Mouse (Mus musculus): ENCODE data around the gene Olfr224. TPM values are rescaled to one million over a fixed set of nuclear protein-coding genes. Genes with fewer than 3 reads are reported as not detected.

The Olfr224 gene
- total RNA-seq, 1 experiment: not detected

Other genes starting within 250 kb of the Olfr224 start
- 9.5 and 11.7 TPM in 2 replicates for gene Zfp672, start 240.2 kb downstream of the Olfr224 start, total RNA-seq (2012; rRNA removed)
- 26.9 and 28.9 TPM in 2 replicates for gene Sh3bp5l, start 239.8 kb downstream of the Olfr224 start, total RNA-seq (2012; rRNA removed)
- not detected in 2 replicates for gene Lypd8, start 191.5 kb downstream of the Olfr224 start, total RNA-seq (2012; rRNA removed)
- gene 1810065E05Rik, start 149.4 kb downstream of the Olfr224 start, total RNA-seq (2012; rRNA removed): not detected in 2 replicates
- gene Gm12253, start 138.0 kb downstream of the Olfr224 start, total RNA-seq (2012; rRNA removed): not detected in 2 replicates
- not detected in 2 replicates for gene Lypd9, start 117.6 kb downstream of the Olfr224 start, total RNA-seq (2012; rRNA removed)
- not detected in 2 replicates for gene Olfr30, start 108.3 kb downstream of the Olfr224 start, total RNA-seq (2012; rRNA removed)
- not detected in 2 replicates for gene Olfr332, start 78.0 kb downstream of the Olfr224 start, total RNA-seq (2012; rRNA removed)
- not detected in 2 replicates for gene Olfr331, start 68.0 kb downstream of the Olfr224 start, total RNA-seq (2012; rRNA removed)
- not detected in 2 replicates for gene Olfr330, start 35.7 kb downstream of the Olfr224 start, total RNA-seq (2012; rRNA removed)
- gene Olfr329-ps, start 24.1 kb downstream of the Olfr224 start, total RNA-seq (2012; rRNA removed): 0.26 and 0.27 TPM in 2 replicates
- gene Olfr328, start 14.9 kb downstream of the Olfr224 start, total RNA-seq (2012; rRNA removed): 0.18 and 0.37 TPM in 2 replicates
- not detected in 2 replicates for gene Olfr325, start 7.2 kb upstream of the Olfr224 start, total RNA-seq (2012; rRNA removed)
- gene Olfr324, start 24.6 kb upstream of the Olfr224 start, total RNA-seq (2012; rRNA removed): not detected in 2 replicates
- gene 2210407C18Rik, start 45.5 kb upstream of the Olfr224 start, total RNA-seq (2012; rRNA removed): not detected in 2 replicates
- gene Olfr323, start 59.9 kb upstream of the Olfr224 start, total RNA-seq (2012; rRNA removed): not detected in 2 replicates
- gene Trim58, start 69.9 kb upstream of the Olfr224 start, total RNA-seq (2012; rRNA removed): not detected in 2 replicates
- not detected in 2 replicates for gene Olfr322, start 88.2 kb upstream of the Olfr224 start, total RNA-seq (2012; rRNA removed)
- not detected in 2 replicates for gene Olfr320, start 110.5 kb upstream of the Olfr224 start, total RNA-seq (2012; rRNA removed)
- not detected in 2 replicates for gene Olfr319, start 128.6 kb upstream of the Olfr224 start, total RNA-seq (2012; rRNA removed)
- not detected in 2 replicates for gene Olfr318, start 153.5 kb upstream of the Olfr224 start, total RNA-seq (2012; rRNA removed)
- not detected in 2 replicates for gene Olfr317, start 168.7 kb upstream of the Olfr224 start, total RNA-seq (2012; rRNA removed)
- gene Olfr316, start 182.2 kb upstream of the Olfr224 start, total RNA-seq (2012; rRNA removed): not detected in 2 replicates
- not detected in 2 replicates for gene Olfr315, start 202.6 kb upstream of the Olfr224 start, total RNA-seq (2012; rRNA removed)
- not detected in 2 replicates for gene Olfr314, start 212.4 kb upstream of the Olfr224 start, total RNA-seq (2012; rRNA removed)
- gene Fam183b, start 231.4 kb upstream of the Olfr224 start, total RNA-seq (2012; rRNA removed): 2.3 and 2.7 TPM in 2 replicates
- not detected in 2 replicates for gene Olfr313, start 244.4 kb upstream of the Olfr224 start, total RNA-seq (2012; rRNA removed)